Mouse (Mus musculus) bone marrow, adult 2 months (tissue): Measurements from ENCODE around the gene Galnt12. TPM values are rescaled to one million over a fixed set of nuclear protein-coding genes. Genes with fewer than 3 reads are reported as not detected.
A peak's percentile ranks its signal among the peaks of the same experiment; 100 is the strongest.

Experiments
- H3K27ac ChIP-seq: fragments of 200-500 bp; 2 replicates; pipeline ENCODE4 v1.5.1; 2012; ENCODE audit warnings: low read depth, mild to moderate bottlenecking, control low read depth, inconsistent platforms, low read length; ENCODE audit not compliant: control insufficient read depth, poor library complexity, insufficient read depth
- H3K4me1 ChIP-seq: fragments of 200-500 bp; 2 replicates; pipeline ENCODE4 v1.6.1; 2011; ENCODE audit warnings: low read length; ENCODE audit not compliant: control insufficient read depth, insufficient read depth
- H3K4me3 ChIP-seq: fragments of 200-500 bp; replicated peaks from 2 replicates; pipeline ENCODE3; 2011; ENCODE audit warnings: mild to moderate bottlenecking, low read depth, low read length, control low read depth; ENCODE audit not compliant: control insufficient read depth
- CTCF ChIP-seq: fragments of 200-500 bp; IDR thresholded peaks from 2 replicates; pipeline ENCODE4 v1.5.1; 2011; ENCODE audit warnings: low read length, control low read depth; ENCODE audit not compliant: control insufficient read depth, insufficient read depth
- POLR2A ChIP-seq: fragments of 200-500 bp; IDR thresholded peaks from 2 replicates; pipeline ENCODE4 v1.6.1; 2011; ENCODE audit warnings: low read depth, mild to moderate bottlenecking, control low read depth, low read length, borderline replicate concordance; ENCODE audit not compliant: control insufficient read depth
- WGBS: fragments of 180-500 bp; shearing (Covaris S2); methylation state at CpG from one replicate; pipeline ENCODE4 v1.1.7; 2018; 5-methylcytosine and 5-hydroxymethylcytosine counted together
- polyA plus RNA-seq: library from polyadenylated mRNA; stranded (reverse); fragments of >200 nt; gene quantifications from 2 replicates; pipeline ENCODE4 v1.2.4, GENCODE M21; 2011; ENCODE audit warnings: low replicate concordance; ENCODE audit not compliant: missing spikeins, insufficient read depth, insufficient read length

The Galnt12 gene
- polyA plus RNA-seq, 1 experiment, result 3.7 TPM

DNA sequence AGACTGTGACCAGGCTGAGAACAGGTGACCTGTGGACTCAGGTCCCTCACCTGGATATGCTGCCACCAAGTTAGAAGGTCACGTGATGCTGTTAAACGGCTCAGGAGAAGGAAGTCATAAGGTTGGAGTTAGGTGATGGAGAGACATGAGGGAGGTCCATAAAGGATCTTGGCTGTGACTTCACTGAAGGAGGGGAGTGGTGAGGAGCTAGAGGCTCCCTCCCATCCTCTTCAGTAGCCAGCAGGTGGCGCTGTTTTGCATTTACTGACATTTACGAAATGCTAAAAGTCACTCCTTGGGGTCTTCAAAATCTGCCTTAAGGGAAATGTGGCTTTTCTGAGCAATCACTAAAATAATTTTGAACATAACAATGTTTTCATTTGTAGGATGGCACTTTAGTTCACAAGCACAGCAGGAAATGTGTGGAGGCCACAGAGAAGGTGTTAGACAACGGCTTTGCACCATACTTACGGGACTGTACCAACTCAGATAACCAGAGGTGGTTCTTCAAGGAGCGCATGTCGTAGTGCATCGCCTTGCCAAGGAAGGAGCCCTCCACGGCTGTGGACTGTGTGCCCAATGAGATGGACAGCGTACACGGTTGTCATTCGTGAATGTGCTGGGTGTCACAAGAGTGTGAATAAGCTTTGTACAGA lies 30.5 kb downstream of the Galnt12 start:
- H3K4me3 ChIP-seq, result no peak overlapping the region
- H3K4me1 ChIP-seq, result no peaks in the 10 kb centered on the region
- WGBS, result 67% methylated on average over 13 of the region's 13 CpGs
- no peak overlapping the region for H3K27ac ChIP-seq
- TF ChIP-seq CTCF, result peak; percentile 61
- TF ChIP-seq POLR2A, result no peak

DNA sequence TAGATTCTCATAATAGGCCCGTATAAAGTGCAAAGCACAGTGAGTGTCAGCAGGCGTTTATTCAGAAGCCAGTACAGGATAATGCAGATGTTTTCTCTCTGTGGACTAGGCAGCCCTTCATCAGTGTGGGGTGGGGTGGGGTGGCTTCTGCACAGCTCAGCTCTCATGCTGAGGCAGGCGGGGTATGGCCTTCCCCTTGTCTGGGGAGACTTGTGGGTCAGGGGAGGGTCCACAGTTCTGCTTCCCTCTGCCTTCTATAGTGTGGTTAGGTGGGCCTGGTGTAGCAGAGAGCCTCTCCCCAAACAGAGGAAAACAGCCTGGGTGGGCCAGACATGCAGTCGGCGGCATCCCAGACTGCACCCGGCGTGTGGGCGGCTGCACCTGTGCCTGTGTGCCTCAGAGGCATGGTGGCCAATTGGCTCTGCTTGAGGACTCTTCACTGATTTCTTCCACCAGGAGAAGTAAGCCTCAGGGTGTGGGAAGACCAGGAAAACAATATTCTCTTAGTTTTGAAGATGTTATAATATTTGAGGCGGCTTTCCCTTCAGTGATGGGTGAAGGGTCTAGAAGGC lies 32.5 kb downstream of the Galnt12 start:
- H3K4me1 ChIP-seq, result no peaks in the 10 kb centered on the region
- no peak overlapping the region for H3K4me3 ChIP-seq
- H3K27ac ChIP-seq, result no peak overlapping the region
- TF ChIP-seq POLR2A (no peak), CTCF (no peak)
- 87% methylated on average over 9 of the region's 9 CpGs for WGBS

GRCm38 (mm10) chr4:47128515-47128914 lies 36.8 kb downstream of the Galnt12 start:
- no peak for TF ChIP-seq CTCF
- TF ChIP-seq POLR2A, result no peak
- Histone ChIP-seq H3K4me3 (no peak overlapping the region), H3K27ac (no peak overlapping the region), H3K4me1 (no peaks in the 10 kb centered on the region)
- 79% methylated on average over 7 of the region's 7 CpGs for WGBS

- TF ChIP-seq POLR2A (no peak), CTCF (no peak)
- WGBS, result 80% methylated on average over 4 of the region's 4 CpGs
- H3K4me3 ChIP-seq, result no peak overlapping the region
- H3K4me1 ChIP-seq, result no peaks in the 10 kb centered on the region
- H3K27ac ChIP-seq, result no peak overlapping the region
Observed at GRCm38 (mm10) chr4:47129572-47129971, 37.9 kb downstream of the Galnt12 start.

DNA sequence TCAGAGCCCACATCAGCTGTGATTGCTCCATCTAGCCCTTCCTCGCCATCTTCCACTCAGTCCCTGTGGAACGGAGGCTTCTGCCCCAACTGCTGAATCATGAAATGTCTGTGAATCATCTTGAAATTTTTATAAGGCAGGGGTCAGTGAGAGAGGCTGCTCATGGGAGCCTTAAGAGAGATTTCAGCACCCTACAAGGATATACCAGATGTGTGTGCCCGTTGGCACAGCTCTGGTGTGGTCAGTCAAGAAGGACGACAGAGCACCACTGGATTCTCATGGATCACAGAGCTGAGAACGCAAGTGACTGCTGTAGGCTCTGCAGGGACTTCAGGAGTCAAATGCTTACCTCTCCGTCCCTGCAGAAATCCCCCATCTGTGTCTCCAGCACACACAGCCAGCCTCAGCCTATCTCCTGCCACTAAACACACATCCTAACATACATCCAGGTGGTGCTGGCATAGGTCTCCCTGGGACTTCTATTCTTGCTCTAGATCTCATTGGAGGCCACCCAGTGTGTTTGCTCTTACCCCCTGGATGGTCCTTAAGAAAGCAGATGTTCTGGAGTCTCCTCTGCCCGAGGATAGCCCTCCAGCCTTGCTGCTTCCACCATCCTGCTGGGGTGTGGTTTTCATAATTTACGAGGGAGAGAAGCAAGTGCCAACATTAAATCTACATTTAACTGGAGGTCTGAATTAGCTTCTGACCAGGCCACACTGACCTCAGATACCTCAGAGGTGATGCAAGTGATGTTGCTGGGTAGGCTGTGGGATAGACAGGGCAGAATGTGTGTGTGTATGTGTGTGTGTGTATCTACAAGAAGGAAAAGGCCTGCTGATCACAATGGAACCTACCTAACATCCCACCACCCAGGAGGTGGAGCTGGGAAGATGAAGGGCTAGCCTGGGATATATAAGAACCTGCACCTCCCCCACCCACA lies 38.7 kb downstream of the Galnt12 start:
- 67% methylated on average over 8 of the region's 8 CpGs for WGBS

DNA sequence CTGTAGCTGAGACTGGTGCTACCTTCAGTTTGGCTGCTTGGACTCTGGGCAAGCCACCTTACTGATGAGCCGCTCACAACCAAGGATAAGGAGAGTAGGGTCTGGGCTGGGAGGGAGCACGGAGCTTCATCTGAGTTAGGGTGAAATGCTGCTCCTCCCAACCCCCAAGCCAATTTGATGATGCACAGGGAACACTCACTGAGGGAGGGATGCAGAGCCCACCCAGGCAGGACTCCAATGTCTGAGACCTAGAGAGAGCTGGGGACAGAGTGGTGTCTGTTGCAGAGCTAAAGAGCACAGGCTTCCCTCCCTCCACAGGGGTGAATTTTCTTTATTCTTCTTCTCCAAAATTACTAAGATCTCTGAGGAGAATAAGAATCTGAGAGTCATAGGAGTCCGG lies 40.2 kb downstream of the Galnt12 start:
- Histone ChIP-seq H3K27ac (no peak overlapping the region), H3K4me1 (no peaks in the 10 kb centered on the region), H3K4me3 (no peak overlapping the region)
- TF ChIP-seq POLR2A (no peak), CTCF (no peak)
- 70% methylated on average over 3 of the region's 3 CpGs for WGBS

More for the DNA sequence above, 38.7 kb downstream of the Galnt12 start:
- Histone ChIP-seq H3K4me3 (no peak overlapping the region), H3K4me1 (no peaks in the 10 kb centered on the region), H3K27ac (no peak overlapping the region)
- no peak for TF ChIP-seq POLR2A
- TF ChIP-seq CTCF, result no peak

DNA sequence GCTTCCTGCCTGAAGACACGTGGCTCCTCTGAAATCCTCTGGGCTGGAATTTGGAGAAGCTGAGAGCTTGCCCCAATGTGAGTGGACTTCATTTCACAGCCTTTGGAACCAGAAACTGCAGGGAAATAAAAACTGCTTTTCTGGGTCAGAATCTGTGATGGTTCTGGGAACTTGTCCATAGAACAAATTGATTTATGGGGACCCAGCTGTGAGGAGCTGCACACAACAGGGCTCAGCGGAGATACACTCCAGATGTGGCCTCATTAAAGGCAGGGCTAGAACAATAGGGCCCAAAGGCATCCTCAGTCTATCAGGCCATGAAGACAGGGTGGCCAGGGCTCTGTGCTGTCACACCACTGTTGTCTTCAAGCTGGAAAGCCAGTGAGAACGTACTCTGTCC lies 40.7 kb downstream of the Galnt12 start:
- no peak for TF ChIP-seq CTCF
- no peak for TF ChIP-seq POLR2A
- Histone ChIP-seq H3K4me1 (no peaks in the 10 kb centered on the region; the same call in 1 of the 2 replicates), H3K27ac (no peak overlapping the region), H3K4me3 (no peak overlapping the region)
- WGBS, result 64% methylated on average over 3 of the region's 3 CpGs

- no peaks in the 10 kb centered on the region; the same call in 1 of the 2 replicates for H3K4me1 ChIP-seq
- WGBS, result 11% methylated on average over 8 of the region's 8 CpGs
- H3K4me3 ChIP-seq, result no peak overlapping the region
- TF ChIP-seq POLR2A (no peak), CTCF (no peak)
- no peak overlapping the region for H3K27ac ChIP-seq
Observed at GRCm38 (mm10) chr4:47136699-47137101, 45.0 kb downstream of the Galnt12 start.
